Mouse (Mus musculus) gastrocnemius, postnatal 14 days (tissue): ENCODE measurements around the gene Dpp6. TPM values are rescaled to one million over a fixed set of nuclear protein-coding genes. Genes with fewer than 3 reads are reported as not detected.
A peak's percentile ranks its signal among the peaks of the same experiment; 100 is the strongest.

Source experiments
- DNase-seq: peaks from one replicate; pipeline ENCODE4 v3.0.0; 2021; ENCODE audit warnings: mixed read lengths
- intact Hi-C: fragments of 180-260 bp; cut with DNase I; formaldehyde crosslinking; loops from one replicate; pipeline ENCODE4 v1.15.1; 2025; ENCODE audit warnings: low total_unique reads
- total RNA-seq, 2 experiments: library from RNA; stranded (reverse); gene quantifications; 2 replicates each; pipeline ENCODE4 v1.2.3; 2021

Dpp6 gene
- total RNA-seq, 2 experiments from 2014 or later = 2.3 TPM

GRCm38 (mm10) chr5:27680476-27680875 is 863.5 kb downstream of the Dpp6 start:
- peak; percentile 12 for DNase-seq
- intact Hi-C loops = no loop called here

- intact Hi-C loops = no loop called here
Observed at GRCm38 (mm10) chr5:27685162-27685561, 868.2 kb downstream of the Dpp6 start.

GRCm38 (mm10) chr5:27685923-27686322 is 868.9 kb downstream of the Dpp6 start:
- DNase-seq = no peak
- intact Hi-C loops = no loop called here

More at GRCm38 (mm10) chr5:27685162-27685561, 868.2 kb downstream of the Dpp6 start:
- DNase-seq = no peak

- no peak for DNase-seq
- intact Hi-C loops = no loop called here
Observed at GRCm38 (mm10) chr5:27687311-27687710, 870.3 kb downstream of the Dpp6 start.

- DNase-seq = no peak
- intact Hi-C loops = no loop called here
Observed at GRCm38 (mm10) chr5:27702482-27702881, 885.5 kb downstream of the Dpp6 start.

- no peak for DNase-seq
- intact Hi-C loops = no loop called here
Observed at GRCm38 (mm10) chr5:27705020-27705419, 888.0 kb downstream of the Dpp6 start.

GRCm38 (mm10) chr5:27706551-27706950 is 889.5 kb downstream of the Dpp6 start:
- no peak for DNase-seq
- intact Hi-C loops = no loop called here

- intact Hi-C loops = no loop called here
- DNase-seq = no peak
Observed at GRCm38 (mm10) chr5:27707283-27707682, 890.3 kb downstream of the Dpp6 start.

GRCm38 (mm10) chr5:27708209-27708608 is 891.2 kb downstream of the Dpp6 start:
- intact Hi-C loops = no loop called here
- no peak for DNase-seq

GRCm38 (mm10) chr5:27711461-27712192 is 894.6 kb downstream of the Dpp6 start:
- DNase-seq = no peak
- intact Hi-C loops = no loop called here

GRCm38 (mm10) chr5:27714356-27714755 is 897.4 kb downstream of the Dpp6 start:
- no peak for DNase-seq
- intact Hi-C loops = no loop called here

GRCm38 (mm10) chr5:27716026-27716425 is 899.0 kb downstream of the Dpp6 start:
- DNase-seq = no peak
- intact Hi-C loops = no loop called here

GRCm38 (mm10) chr5:27717301-27717700 is 900.3 kb downstream of the Dpp6 start:
- DNase-seq = no peak
- intact Hi-C loops = no loop called here

GRCm38 (mm10) chr5:27719311-27719710 is 902.3 kb downstream of the Dpp6 start:
- DNase-seq = no peak
- intact Hi-C loops = no loop called here

- intact Hi-C loops = no loop called here
- no peak for DNase-seq
Observed at GRCm38 (mm10) chr5:27724460-27724859, 907.5 kb downstream of the Dpp6 start.

GRCm38 (mm10) chr5:27730666-27731065 is 913.7 kb downstream of the Dpp6 start:
- intact Hi-C loops = no loop called here

GRCm38 (mm10) chr5:27731392-27731791 is 914.4 kb downstream of the Dpp6 start:
- intact Hi-C loops = no loop called here
- no peak for DNase-seq

More at GRCm38 (mm10) chr5:27730666-27731065, 913.7 kb downstream of the Dpp6 start:
- peak; percentile 18 for DNase-seq

- intact Hi-C loops = no loop called here
- no peak for DNase-seq
Observed at GRCm38 (mm10) chr5:27732288-27732868, 915.4 kb downstream of the Dpp6 start.

- DNase-seq = peak; percentile 21
- intact Hi-C loops = no loop called here
Observed at GRCm38 (mm10) chr5:27737168-27737567, 920.2 kb downstream of the Dpp6 start.

- DNase-seq = no peak
- intact Hi-C loops = no loop called here
Observed at GRCm38 (mm10) chr5:27739216-27739615, 922.2 kb downstream of the Dpp6 start.

- intact Hi-C loops = no loop called here
- DNase-seq = no peak
Observed at GRCm38 (mm10) chr5:27744944-27745343, 927.9 kb downstream of the Dpp6 start.
